Mouse (Mus musculus): ENCODE measurements around the gene Tmem185b. TPM values are rescaled to one million over a fixed set of nuclear protein-coding genes. Genes with fewer than 3 reads are reported as not detected.

Gene Tmem185b
- polyA plus RNA-seq, 1 experiment = 15.8 TPM

- Histone ChIP-seq H3K4me2 (ENCODE audit: low read depth) (no peak overlapping the region), H3K79me2 (ENCODE audit: control insufficient read depth, insufficient read depth) (peaks cover 32% of the 10 kb centered on the region), H3K36me3 (ENCODE audit: control insufficient read depth, insufficient read depth) (peaks cover 23% of the 10 kb centered on the region), H3K4me3 (no peak overlapping the region), H3ac (ENCODE audit: control insufficient read depth, insufficient read length) (no peak overlapping the region), H3K27me3 (ENCODE audit: control insufficient read depth, insufficient read depth, insufficient read length) (no peaks in the 10 kb centered on the region)
- TF ChIP-seq POLR2AphosphoS2 (IDR thresholded peaks at IDR 0.05; ENCODE audit: insufficient read length, low read depth) = no peak
These were observed 44.6 kb upstream of the Tmem185b start for GRCm38 (mm10) chr1:119481205-119481932.

GRCm38 (mm10) chr1:119482891-119483290, 43.1 kb upstream of the Tmem185b start:
- TF ChIP-seq SRF (IDR thresholded peaks at IDR 0.05; ENCODE audit: control insufficient read depth, insufficient read length, low read depth) (no peak), MYOD1 (IDR thresholded peaks at IDR 0.05; ENCODE audit: control insufficient read depth in 1 of 3, insufficient read length in 2 of 3, low read depth in 2 of 3) (no peak), REST (IDR thresholded peaks at IDR 0.05; ENCODE audit: insufficient read depth, insufficient read length) (no peak), E2F4 (IDR thresholded peaks at IDR 0.05; ENCODE audit: insufficient read depth) (no peak)
- Histone ChIP-seq H3K79me2 (ENCODE audit: control insufficient read depth, insufficient read depth) (peaks cover 44% of the 10 kb centered on the region), H3ac (ENCODE audit: control insufficient read depth, insufficient read length) (no peak overlapping the region), H3K36me3 (ENCODE audit: control insufficient read depth, insufficient read depth) (peaks cover 23% of the 10 kb centered on the region), H3K4me2 (ENCODE audit: low read depth) (no peak overlapping the region), H3K4me3 (no peak overlapping the region), H3K27me3 (ENCODE audit: control insufficient read depth, insufficient read depth, insufficient read length) (no peaks in the 10 kb centered on the region)

GRCm38 (mm10) chr1:119484457-119484856, 41.5 kb upstream of the Tmem185b start:
- no peak overlapping the region for H3K4me3 ChIP-seq
- TF ChIP-seq E2F4 (IDR thresholded peaks at IDR 0.05; ENCODE audit: insufficient read depth) (no peak), POLR2AphosphoS2 (IDR thresholded peaks at IDR 0.05; ENCODE audit: insufficient read length, low read depth) (no peak), USF1 (IDR thresholded peaks at IDR 0.05; ENCODE audit: low read depth) (no peak), TCF3 (IDR thresholded peaks at IDR 0.05; ENCODE audit: insufficient read length, low read depth) (no peak), MYOD1 (IDR thresholded peaks at IDR 0.05; ENCODE audit: control insufficient read depth in 1 of 3, insufficient read length in 2 of 3, low read depth in 2 of 3) (no peak), REST (IDR thresholded peaks at IDR 0.05; ENCODE audit: insufficient read depth, insufficient read length) (no peak)
- H3K79me2 ChIP-seq (ENCODE audit: control insufficient read depth, insufficient read depth) = peaks cover 55% of the 10 kb centered on the region
- H3ac ChIP-seq (ENCODE audit: control insufficient read depth, insufficient read length) = no peak overlapping the region
- H3K36me3 ChIP-seq (ENCODE audit: control insufficient read depth, insufficient read depth) = peaks cover 23% of the 10 kb centered on the region
- H3K4me2 ChIP-seq (ENCODE audit: low read depth) = no peak overlapping the region
- no peaks in the 10 kb centered on the region for H3K27me3 ChIP-seq (ENCODE audit: control insufficient read depth, insufficient read depth, insufficient read length)

DNA sequence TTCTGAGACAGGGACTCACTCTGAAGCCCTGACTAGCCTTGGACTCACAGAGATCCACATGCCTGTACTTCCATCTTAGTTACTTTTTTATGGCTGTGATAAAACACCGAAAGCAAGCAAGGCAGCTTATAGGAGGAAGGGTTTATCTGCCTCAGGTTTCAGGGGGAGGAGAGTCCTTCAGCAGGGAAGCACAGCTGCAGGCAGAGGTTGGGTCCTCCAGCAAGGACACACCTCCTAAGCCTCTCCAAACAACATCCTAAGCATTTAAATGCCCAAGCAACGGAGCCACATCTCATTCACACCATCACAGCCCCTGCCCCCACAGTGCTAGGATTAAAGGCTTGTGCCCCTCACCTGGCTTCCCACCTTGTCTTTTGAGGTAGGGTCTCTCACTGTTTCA, 40.1 kb upstream of the Tmem185b start:
- Histone ChIP-seq H3K36me3 (ENCODE audit: control insufficient read depth, insufficient read depth) (peaks cover 17% of the 10 kb centered on the region), H3ac (ENCODE audit: control insufficient read depth, insufficient read length) (no peak overlapping the region), H3K4me3 (no peak overlapping the region), H3K4me2 (ENCODE audit: low read depth) (no peak overlapping the region), H3K27me3 (ENCODE audit: control insufficient read depth, insufficient read depth, insufficient read length) (no peaks in the 10 kb centered on the region), H3K79me2 (ENCODE audit: control insufficient read depth, insufficient read depth) (peaks cover 56% of the 10 kb centered on the region)
- no peak for TF ChIP-seq MYOD1 (IDR thresholded peaks at IDR 0.05; ENCODE audit: control insufficient read depth in 1 of 3, insufficient read length in 2 of 3, low read depth in 2 of 3)
- no peak for TF ChIP-seq CEBPB (IDR thresholded peaks at IDR 0.05; ENCODE audit: insufficient read depth, poor library complexity, severe bottlenecking)
- TF ChIP-seq MAX (IDR thresholded peaks at IDR 0.05; ENCODE audit: low read depth) = no peak
- no peak for TF ChIP-seq USF1 (IDR thresholded peaks at IDR 0.05; ENCODE audit: low read depth)
- TF ChIP-seq SRF (IDR thresholded peaks at IDR 0.05; ENCODE audit: control insufficient read depth, insufficient read length, low read depth) = no peak
- no peak for TF ChIP-seq TCF12 (IDR thresholded peaks at IDR 0.05; ENCODE audit: insufficient read depth, poor library complexity, severe bottlenecking)
- no peak for TF ChIP-seq POLR2AphosphoS2 (IDR thresholded peaks at IDR 0.05; ENCODE audit: insufficient read length, low read depth)

GRCm38 (mm10) chr1:119487917-119488590, 37.9 kb upstream of the Tmem185b start:
- peaks cover 74% of the 10 kb centered on the region for H3K79me2 ChIP-seq (ENCODE audit: control insufficient read depth, insufficient read depth)
- peaks cover 7% of the 10 kb centered on the region for H3K36me3 ChIP-seq (ENCODE audit: control insufficient read depth, insufficient read depth)
- no peaks in the 10 kb centered on the region for H3K27me3 ChIP-seq (ENCODE audit: control insufficient read depth, insufficient read depth, insufficient read length)
- H3K4me3 ChIP-seq = no peak overlapping the region
- no peak overlapping the region for H3ac ChIP-seq (ENCODE audit: control insufficient read depth, insufficient read length)
- peak overlapping the region; percentile 12 for H3K4me2 ChIP-seq (ENCODE audit: low read depth)
- TF ChIP-seq POLR2AphosphoS2 (IDR thresholded peaks at IDR 0.05; ENCODE audit: insufficient read length, low read depth) = no peak
- TF ChIP-seq MAX (IDR thresholded peaks at IDR 0.05; ENCODE audit: low read depth) = no peak
- TF ChIP-seq SRF (IDR thresholded peaks at IDR 0.05; ENCODE audit: control insufficient read depth, insufficient read length, low read depth) = no peak
- no peak for TF ChIP-seq MYOD1 (IDR thresholded peaks at IDR 0.05; ENCODE audit: control insufficient read depth in 1 of 3, insufficient read length in 2 of 3, low read depth in 2 of 3)
- TF ChIP-seq USF1 (IDR thresholded peaks at IDR 0.05; ENCODE audit: low read depth) = no peak
- TF ChIP-seq E2F4 (IDR thresholded peaks at IDR 0.05; ENCODE audit: insufficient read depth) = no peak
- TF ChIP-seq MYOG (IDR thresholded peaks at IDR 0.05; ENCODE audit: control insufficient read depth in 1 of 3, insufficient read depth in 1 of 3, insufficient read length in 2 of 3, low read depth in 2 of 3) = no peak
- TF ChIP-seq CEBPB (IDR thresholded peaks at IDR 0.05; ENCODE audit: insufficient read depth, poor library complexity, severe bottlenecking) = no peak
- no peak for TF ChIP-seq TCF12 (IDR thresholded peaks at IDR 0.05; ENCODE audit: insufficient read depth, poor library complexity, severe bottlenecking)
- no peak for TF ChIP-seq REST (IDR thresholded peaks at IDR 0.05; ENCODE audit: insufficient read depth, insufficient read length)
- no peak for TF ChIP-seq TCF3 (IDR thresholded peaks at IDR 0.05; ENCODE audit: insufficient read length, low read depth)
- TF ChIP-seq POLR2A (IDR thresholded peaks at IDR 0.05; ENCODE audit: insufficient read length, low read depth) = no peak
